In genomic region chr2:158153728-158154343, GRCm38 (mm10) we compare ENCODE assay signal across 8 mouse cellular contexts. TPM values are rescaled to one million over a fixed set of nuclear protein-coding genes. Genes with fewer than 3 reads are reported as not detected.
DNase-seq lines count a peak whose midpoint lies in the region; ATAC-seq and TF ChIP-seq lines count a peak whose summit lies in the region.

No protein-coding gene starts in this region.

- 0 out of 2 replicates have a peak, but pooled peaks cover 4% of the 10 kb centered on the region for H3K9me3 ChIP-seq in kidney, embryonic 15.5 days (replicated peaks)
- H3K9me3 ChIP-seq in heart, postnatal 0 days (replicated peaks; ENCODE audit: control insufficient read depth, low read length): peaks cover 6% of the 10 kb centered on the region; the same call in 1 of the 2 replicates
- H3K9me3 ChIP-seq in neural tube, embryonic 15.5 days (replicated peaks): 0 out of 2 replicates have a peak, but pooled peaks cover 3% of the 10 kb centered on the region

- peaks cover 27% of the 10 kb centered on the region for H3K4me1 ChIP-seq in kidney, embryonic 15.5 days
- H3K4me1 ChIP-seq in brown adipose tissue, adult 24 weeks (ENCODE audit: control insufficient read depth, insufficient read depth, insufficient read length, low read length): 0 out of 2 replicates have a peak, but pooled peaks cover 3% of the 10 kb centered on the region
- H3K4me1 ChIP-seq in heart, postnatal 0 days (ENCODE audit: control insufficient read depth, insufficient read depth): peaks cover 21% of the 10 kb centered on the region; the same call in 1 of the 2 replicates
- H3K4me1 ChIP-seq in lung, adult 2 months (ENCODE audit: control insufficient read depth, insufficient read depth, low read length): no peaks in the 10 kb centered on the region
- H3K4me1 ChIP-seq in neural tube, embryonic 15.5 days: peaks cover 12% of the 10 kb centered on the region; the same call in 1 of the 2 replicates

- no peak for TF ChIP-seq CTCF in heart, postnatal 0 days (IDR thresholded peaks at IDR 0.05; ENCODE audit: low read depth)
- TF ChIP-seq CTCF in lung, adult 2 months (IDR thresholded peaks at IDR 0.05; ENCODE audit: insufficient read depth, low read length): no peak

- H3K27me3 ChIP-seq in kidney, embryonic 15.5 days: no peaks in the 10 kb centered on the region
- no peaks in the 10 kb centered on the region for H3K27me3 ChIP-seq in heart, postnatal 0 days (ENCODE audit: control insufficient read depth, insufficient read depth, low read length)
- H3K27me3 ChIP-seq in neural tube, embryonic 15.5 days (replicated peaks): no peaks in the 10 kb centered on the region

- TF ChIP-seq POLR2A in lung, adult 2 months (IDR thresholded peaks at IDR 0.05; ENCODE audit: borderline replicate concordance, extremely low read depth, low read depth, low read length): no peak

- H3K4me3 ChIP-seq in kidney, embryonic 15.5 days (replicated peaks): peak overlapping the region; percentile 45
- peak overlapping the region; percentile 38 for H3K4me3 ChIP-seq in brown adipose tissue, adult 24 weeks (ENCODE audit: insufficient read depth, low read depth, low read length)
- peak overlapping the region; percentile 42 for H3K4me3 ChIP-seq in heart, postnatal 0 days (ENCODE audit: low read depth, low read length)
- H3K4me3 ChIP-seq in lung, adult 2 months (replicated peaks; ENCODE audit: extremely low read depth, low read depth, low read length): peak overlapping the region; percentile 36
- peak overlapping the region; percentile 30 for H3K4me3 ChIP-seq in neural tube, embryonic 15.5 days (replicated peaks)

- H3K27ac ChIP-seq in kidney, embryonic 15.5 days: peak overlapping the region; percentile 72
- H3K27ac ChIP-seq in brown adipose tissue, adult 24 weeks (replicated peaks; ENCODE audit: low read depth, low read length): no peak overlapping the region
- no peak overlapping the region for H3K27ac ChIP-seq in heart, postnatal 0 days (ENCODE audit: low read depth)
- no peak overlapping the region for H3K27ac ChIP-seq in neural tube, embryonic 15.5 days (replicated peaks)

- ATAC-seq in kidney, embryonic 15.5 days (replicated peaks; ENCODE audit: low FRiP score): peak; percentile 54
- ATAC-seq in heart, postnatal 0 days (ENCODE audit: insufficient read depth, low read depth): peak; percentile 17; the same call in 1 of the 2 replicates
- peak; percentile 41; the same call in 1 of the 2 replicates for ATAC-seq in neural tube, embryonic 15.5 days (ENCODE audit: low FRiP score)

- no peak for DNase-seq in kidney, postnatal 14 days
- DNase-seq in heart, postnatal 0 days (ENCODE audit: low spot score): no peak
- DNase-seq in lung, adult 2 months: no peak
- DNase-seq in layer of hippocampus, postnatal 36 days: no peak
- DNase-seq in natural killer cell, adult 2 months (ENCODE audit: low spot score in 2 of 2): no peak

- no peak for TF ChIP-seq EP300 in heart, postnatal 0 days (IDR thresholded peaks at IDR 0.05; ENCODE audit: low read depth)

- 1% methylated on average over 22 of the region's 22 CpGs for WGBS in kidney, embryonic 15.5 days
- WGBS in heart, postnatal 0 days: under 1% methylated on average over 22 of the region's 22 CpGs
- WGBS in lung, adult 2 months: 2% methylated on average over 22 of the region's 22 CpGs
- WGBS in neural tube, embryonic 15.5 days: 2% methylated on average over 22 of the region's 22 CpGs

- H3K4me2 ChIP-seq in kidney, embryonic 15.5 days: peak overlapping the region; percentile 82
- peak overlapping the region; percentile 77 for H3K4me2 ChIP-seq in heart, postnatal 0 days (ENCODE audit: low read depth, low read length)
- peak overlapping the region; percentile 62 for H3K4me2 ChIP-seq in neural tube, embryonic 15.5 days

- H3K9ac ChIP-seq in kidney, embryonic 15.5 days: peak overlapping the region; percentile 38
- peak overlapping the region; percentile 59 for H3K9ac ChIP-seq in heart, postnatal 0 days (replicated peaks; ENCODE audit: low read depth, low read length)
- peak overlapping the region; percentile 29; the same call in 1 of the 2 replicates for H3K9ac ChIP-seq in neural tube, embryonic 15.5 days (replicated peaks)

- no peaks in the 10 kb centered on the region for H3K36me3 ChIP-seq in kidney, embryonic 15.5 days
- H3K36me3 ChIP-seq in heart, postnatal 0 days (replicated peaks; ENCODE audit: control insufficient read depth, insufficient read depth, low read length): no peaks in the 10 kb centered on the region
- H3K36me3 ChIP-seq in neural tube, embryonic 15.5 days: no peaks in the 10 kb centered on the region

RNA-seq across cellular contexts. Expression of gene Tgm2, which starts 7.6 kb away (rescaled TPM):
- 30.4 and 39.7 TPM in 2 replicates for polyA plus RNA-seq in kidney, embryonic 15.5 days (2015; fragmentation: Nextera tagmentation; extraction: Ambion mirVana)
- polyA plus RNA-seq in brown adipose tissue, adult 24 weeks (2012; ENCODE audit: insufficient read depth, insufficient read length, missing spikeins): 66.0 and 82.7 TPM in 2 replicates
- 445 and 622 TPM in 2 replicates for total RNA-seq in heart, postnatal 0 days (2014; rRNA removed; ENCODE audit: low replicate concordance)
- polyA plus RNA-seq in heart, postnatal 0 days (2015; fragmentation: Nextera tagmentation; extraction: Ambion mirVana): 136 and 155 TPM in 2 replicates
- polyA plus RNA-seq in lung, adult 2 months (2012; rRNA removed): 285 and 297 TPM in 2 replicates
- polyA plus RNA-seq in neural tube, embryonic 15.5 days (2015; fragmentation: Nextera tagmentation; extraction: Ambion mirVana): 7.8 and 13.9 TPM in 2 replicates
- 10 to 100 TPM in 1 of 2 experiments, 1 to 10 TPM in 1; 7.9 to 12.7 TPM for total RNA-seq in layer of hippocampus, postnatal 36 days (2021)
